Mouse (Mus musculus): ENCODE results near the gene Olfr871.

GRCm38 (mm10) chr9:20237378-20237777 lies 25.4 kb downstream of the Olfr871 start:
- TF ChIP-seq CTCF (IDR thresholded peaks at IDR 0.05; ENCODE audit: control insufficient read depth, insufficient read depth, insufficient read length) (no peak), USF1 (IDR thresholded peaks at IDR 0.05; ENCODE audit: low read depth) (no peak), CEBPB (IDR thresholded peaks at IDR 0.05; ENCODE audit: low read depth) (no peak), FOSL1 (IDR thresholded peaks at IDR 0.05; ENCODE audit: insufficient read depth, low read length, poor library complexity, severe bottlenecking) (no peak), MYOD1 (IDR thresholded peaks at IDR 0.05; ENCODE audit: control insufficient read depth, insufficient read length, low read depth) (no peak), MYOG (IDR thresholded peaks at IDR 0.05; ENCODE audit: control insufficient read depth, extremely low read depth, insufficient read length) (no peak)

All from C2C12 (cell line).